Mouse (Mus musculus) kidney, embryonic 16.5 days (tissue): ENCODE measurements around the gene Arhgap10. TPM values are rescaled to one million over a fixed set of nuclear protein-coding genes. Genes with fewer than 3 reads are reported as not detected.
A peak's percentile ranks its signal among the peaks of the same experiment; 100 is the strongest.

Experiments
- ATAC-seq: fragments of 200-750 bp; cut with Nextera tagmentation; 2 replicates; pipeline ENCODE4 v1.8.0; 2017; ENCODE audit warnings: moderate TSS enrichment; ENCODE audit not compliant: low FRiP score, low TSS enrichment
- H3K27ac ChIP-seq: fragments of 300-500 bp; sonication (generic); 2 replicates; pipeline ENCODE4 v1.5.1; 2014; ENCODE audit warnings: low read length
- H3K27me3 ChIP-seq: fragments of 300-500 bp; sonication (generic); 2 replicates; pipeline ENCODE4 v1.6.1; 2014; ENCODE audit warnings: low read length, control low read depth, mixed read lengths; ENCODE audit not compliant: insufficient read depth
- H3K36me3 ChIP-seq: fragments of 300-500 bp; sonication (generic); 2 replicates; pipeline ENCODE4 v1.6.1; 2014; ENCODE audit warnings: low read length, control low read depth, mixed read lengths; ENCODE audit not compliant: insufficient read depth
- H3K4me1 ChIP-seq: fragments of 300-500 bp; sonication (generic); 2 replicates; pipeline ENCODE4 v1.6.1; 2014; ENCODE audit warnings: low read length, control low read depth, mixed read lengths; ENCODE audit not compliant: insufficient read depth
- H3K4me2 ChIP-seq: fragments of 300-500 bp; sonication (generic); replicated peaks from 2 replicates; pipeline ENCODE4 v1.6.1; 2014; ENCODE audit warnings: low read depth, low read length
- H3K4me3 ChIP-seq: fragments of 300-500 bp; sonication (generic); 2 replicates; pipeline ENCODE4 v1.5.1; 2014; ENCODE audit warnings: mild to moderate bottlenecking, low read length
- H3K9ac ChIP-seq: fragments of 300-500 bp; sonication (generic); replicated peaks from 2 replicates; pipeline ENCODE4 v1.6.1; 2014; ENCODE audit warnings: low read length
- H3K9me3 ChIP-seq: fragments of 300-500 bp; sonication (generic); 2 replicates; pipeline ENCODE4 v1.6.1; 2016; ENCODE audit warnings: low read length, control low read depth
- WGBS: fragments of 180-500 bp; shearing (Covaris S2); extraction: QIAGEN DNeasy Blood & Tissue Kit; methylation state at CpG from one replicate; pipeline ENCODE4 v1.1.7; 2014; 5-methylcytosine and 5-hydroxymethylcytosine counted together
- polyA plus RNA-seq: library from polyadenylated mRNA; unstranded; fragments of >200 nt; fragmentation: Nextera tagmentation; extraction: Ambion mirVana; gene quantifications from 2 replicates; pipeline ENCODE4 v1.2.1, GENCODE M21; 2015

The Arhgap10 gene
- polyA plus RNA-seq, 1 experiment from 2014 or later, result 36.0 TPM

DNA sequence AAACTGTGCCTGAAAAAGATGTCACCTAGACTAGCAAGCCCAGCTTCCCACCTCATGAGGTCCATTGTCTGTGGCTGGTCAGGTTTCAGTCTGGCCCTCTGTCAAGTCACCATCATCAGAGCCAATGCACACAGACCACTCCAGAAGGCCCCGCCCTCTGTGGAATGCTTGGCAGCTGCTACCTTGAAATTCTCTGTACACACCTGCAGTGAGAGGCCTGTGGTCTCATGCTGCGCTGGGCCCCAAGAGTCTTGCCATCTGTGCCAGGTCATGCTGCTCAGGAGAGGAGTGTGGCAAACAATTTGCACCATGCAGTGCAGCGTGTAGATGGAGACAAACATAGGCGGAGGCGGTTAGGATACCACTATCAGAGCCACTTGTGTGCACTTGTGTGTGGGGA is 290.0 kb downstream of the Arhgap10 start:
- Histone ChIP-seq H3K4me1 (no peaks in the 10 kb centered on the region), H3K9me3 (no peaks in the 10 kb centered on the region), H3K4me2 (no peak overlapping the region), H3K27ac (no peak overlapping the region), H3K27me3 (no peaks in the 10 kb centered on the region), H3K36me3 (no peaks in the 10 kb centered on the region), H3K4me3 (no peak overlapping the region), H3K9ac (no peak overlapping the region)
- 88% methylated on average over 5 of the region's 5 CpGs for WGBS
- peak; percentile 51; the same call in 1 of the 2 replicates for ATAC-seq

DNA sequence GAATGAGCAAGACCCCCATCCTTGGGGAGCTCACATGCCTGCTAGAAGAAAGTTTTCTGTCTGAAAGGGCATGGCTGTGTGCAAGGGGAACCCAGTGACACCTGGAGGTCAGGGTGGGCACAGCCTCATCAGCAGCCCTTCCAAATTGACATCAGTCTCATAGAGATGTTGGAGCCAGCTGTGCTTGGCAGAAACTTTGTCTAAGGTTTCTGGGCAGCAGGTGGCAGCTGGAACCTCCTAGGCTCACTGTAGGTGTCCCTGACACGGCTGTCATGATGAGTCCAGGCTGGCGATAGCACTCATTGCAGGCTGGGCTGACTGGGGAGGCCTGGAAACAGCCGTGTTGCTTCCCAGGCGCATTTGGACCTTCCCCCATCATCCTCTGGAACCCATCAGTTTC is 294.6 kb downstream of the Arhgap10 start:
- peak; percentile 6; the same call in 1 of the 2 replicates for ATAC-seq

DNA sequence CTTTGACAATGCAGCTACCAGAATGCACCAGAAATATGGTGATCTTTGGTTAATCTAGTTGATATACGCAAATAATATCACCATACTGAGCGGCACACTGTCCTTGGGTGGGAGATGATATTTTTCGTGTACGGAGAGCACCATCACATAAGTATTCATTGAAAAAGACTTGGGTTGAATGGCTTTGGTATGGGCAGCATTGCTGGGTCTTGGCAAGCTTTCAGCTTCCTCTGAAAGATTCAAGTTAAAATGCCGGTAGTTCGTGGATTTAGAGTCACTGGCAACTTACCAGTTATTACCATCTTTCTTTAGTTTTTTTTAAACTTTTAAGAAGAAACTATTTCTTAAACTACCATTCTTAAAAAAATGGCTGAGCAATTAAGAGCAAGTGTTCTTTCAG is 302.6 kb downstream of the Arhgap10 start:
- no peak overlapping the region for H3K9ac ChIP-seq
- H3K4me1 ChIP-seq, result peaks cover 5% of the 10 kb centered on the region
- no peak overlapping the region for H3K4me2 ChIP-seq
- H3K27me3 ChIP-seq, result no peaks in the 10 kb centered on the region
- no peak for ATAC-seq
- no peaks in the 10 kb centered on the region for H3K36me3 ChIP-seq
- H3K4me3 ChIP-seq, result no peak overlapping the region
- H3K9me3 ChIP-seq, result no peaks in the 10 kb centered on the region
- no peak overlapping the region for H3K27ac ChIP-seq
- WGBS, result 83% methylated on average over 6 of the region's 6 CpGs

More for the DNA sequence above, 294.6 kb downstream of the Arhgap10 start:
- H3K27ac ChIP-seq, result no peak overlapping the region
- 66% methylated on average over 4 of the region's 4 CpGs for WGBS
- H3K9me3 ChIP-seq, result no peaks in the 10 kb centered on the region
- no peak overlapping the region for H3K4me3 ChIP-seq
- no peaks in the 10 kb centered on the region for H3K4me1 ChIP-seq
- H3K9ac ChIP-seq, result no peak overlapping the region
- H3K36me3 ChIP-seq, result no peaks in the 10 kb centered on the region
- no peaks in the 10 kb centered on the region for H3K27me3 ChIP-seq
- H3K4me2 ChIP-seq, result no peak overlapping the region

DNA sequence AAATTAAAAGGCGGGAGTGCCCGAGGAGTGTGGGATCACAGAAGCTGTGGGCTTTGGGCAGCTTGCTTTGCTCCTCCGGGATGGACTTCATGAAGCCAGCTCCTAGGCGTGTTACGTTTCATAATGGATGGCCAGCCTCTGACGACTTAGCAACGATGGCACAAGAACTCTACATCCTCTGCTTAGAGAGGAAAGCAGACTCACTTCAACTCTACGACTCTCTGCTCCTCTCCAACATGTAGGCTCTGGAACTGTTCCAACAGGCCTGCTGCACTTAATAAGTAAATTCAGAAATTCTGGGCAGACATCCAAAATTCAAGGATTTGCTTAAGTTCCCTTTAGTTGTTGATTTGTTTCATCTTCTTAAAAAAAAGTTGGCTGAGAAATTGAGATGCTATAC is 303.1 kb downstream of the Arhgap10 start:
- ATAC-seq, result 0 out of 2 replicates have a peak, but pooled peaks have one; percentile 57
- Histone ChIP-seq H3K27me3 (no peaks in the 10 kb centered on the region), H3K36me3 (no peaks in the 10 kb centered on the region), H3K4me3 (no peak overlapping the region), H3K4me1 (peaks cover 5% of the 10 kb centered on the region), H3K9me3 (no peaks in the 10 kb centered on the region), H3K4me2 (no peak overlapping the region), H3K27ac (0 out of 2 replicates have a peak overlapping the region, but pooled peaks have one; percentile 12), H3K9ac (no peak overlapping the region)
- WGBS, result 45% methylated on average over 8 of the region's 8 CpGs

DNA sequence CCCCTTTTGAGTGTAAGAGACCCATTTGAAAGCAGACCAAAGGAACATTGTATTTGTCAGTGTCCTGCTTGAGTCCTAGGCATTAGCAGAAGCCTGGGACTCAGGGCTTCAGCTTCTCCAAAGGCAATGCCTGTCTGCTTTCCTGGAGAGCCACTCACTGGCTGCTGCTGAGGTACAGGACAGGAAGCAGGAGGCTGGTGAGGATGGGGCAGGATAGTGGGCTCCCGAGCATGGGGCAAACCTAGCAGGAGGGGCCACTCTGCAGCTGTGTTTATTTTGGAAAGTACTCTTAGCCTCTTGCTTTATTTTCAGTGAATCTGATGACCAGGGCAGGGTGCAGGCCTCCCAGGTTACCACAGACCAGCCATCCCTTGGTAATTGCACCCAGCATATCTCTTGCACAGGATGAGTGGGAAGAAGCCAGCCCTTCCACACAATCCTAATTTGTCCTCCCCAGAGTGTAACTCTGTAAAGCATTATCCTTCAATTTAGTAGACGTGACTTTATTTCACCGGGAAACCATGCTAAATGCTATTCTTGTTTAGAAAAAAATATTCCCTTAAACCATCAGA is 303.8 kb downstream of the Arhgap10 start:
- Histone ChIP-seq H3K4me2 (no peak overlapping the region), H3K9ac (no peak overlapping the region), H3K4me3 (no peak overlapping the region), H3K4me1 (peaks cover 5% of the 10 kb centered on the region), H3K27me3 (no peaks in the 10 kb centered on the region), H3K27ac (no peak overlapping the region), H3K9me3 (no peaks in the 10 kb centered on the region), H3K36me3 (no peaks in the 10 kb centered on the region)
- peak; percentile 57; the same call in 1 of the 2 replicates for ATAC-seq
- 41% methylated on average over 3 of the region's 3 CpGs for WGBS

DNA sequence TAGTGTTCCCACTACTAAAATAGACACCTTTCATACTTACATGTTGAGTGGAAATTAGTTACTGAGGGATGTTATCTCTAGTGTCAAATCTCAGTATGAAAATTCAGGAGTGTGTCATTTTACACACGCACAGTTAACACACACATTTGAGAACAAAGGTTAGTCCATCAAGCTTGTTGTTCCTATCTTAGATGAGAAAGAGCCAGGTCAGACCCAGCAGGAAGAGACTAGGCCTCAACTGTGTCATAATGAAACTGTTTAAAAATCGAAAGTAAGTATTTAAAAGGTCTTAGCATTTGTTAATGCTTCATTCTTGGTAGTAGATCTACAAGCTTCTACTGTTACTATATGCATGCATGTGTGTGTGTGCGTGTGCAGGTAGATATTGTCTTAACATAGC is 308.5 kb downstream of the Arhgap10 start:
- Histone ChIP-seq H3K9me3 (no peaks in the 10 kb centered on the region), H3K4me1 (peaks cover under 1% of the 10 kb centered on the region)
- WGBS, result 86% methylated on average over 3 of the region's 3 CpGs

More for the DNA sequence above, 308.5 kb downstream of the Arhgap10 start:
- H3K27me3 ChIP-seq, result no peaks in the 10 kb centered on the region
- H3K9ac ChIP-seq, result no peak overlapping the region
- no peak overlapping the region for H3K4me2 ChIP-seq
- no peaks in the 10 kb centered on the region for H3K36me3 ChIP-seq
- no peak overlapping the region for H3K27ac ChIP-seq
- H3K4me3 ChIP-seq, result no peak overlapping the region
- no peak for ATAC-seq

Other genes starting within 250 kb of the Arhgap10 start
- gene Prmt9, start 31.4 kb upstream of the Arhgap10 start, polyA plus RNA-seq, result 21.2 and 23.2 TPM in 2 replicates
- gene Tmem184c, start 92.7 kb upstream of the Arhgap10 start, polyA plus RNA-seq, result 37.7 and 39.1 TPM in 2 replicates
- 28.6 and 32.4 TPM in 2 replicates for gene Ednra, start 206.5 kb upstream of the Arhgap10 start, polyA plus RNA-seq